Mouse (Mus musculus) kidney, adult 2 months (tissue): ENCODE data around the gene Igf2bp2.

Experiments
- CTCF ChIP-seq: fragments of 200-500 bp; conservative IDR thresholded peaks from 2 replicates; pipeline ENCODE4 v1.5.1; 2011; ENCODE audit warnings: low read depth, mild to moderate bottlenecking, control low read depth, low read length, moderate library complexity, mixed read lengths; ENCODE audit not compliant: insufficient read depth, insufficient read length
- POLR2A ChIP-seq: fragments of 200-500 bp; IDR thresholded peaks from one replicate; pipeline ENCODE4 v1.6.1; 2011; ENCODE audit warnings: low read depth, low read length, control low read depth

GRCm38 (mm10) chr16:22161351-22162065 is 1.6 kb downstream of the Igf2bp2 start:
- TF ChIP-seq CTCF: no peak
- TF ChIP-seq POLR2A: no peak
